18 mouse cellular contexts compared by ENCODE assay signal in the genomic region with DNA sequence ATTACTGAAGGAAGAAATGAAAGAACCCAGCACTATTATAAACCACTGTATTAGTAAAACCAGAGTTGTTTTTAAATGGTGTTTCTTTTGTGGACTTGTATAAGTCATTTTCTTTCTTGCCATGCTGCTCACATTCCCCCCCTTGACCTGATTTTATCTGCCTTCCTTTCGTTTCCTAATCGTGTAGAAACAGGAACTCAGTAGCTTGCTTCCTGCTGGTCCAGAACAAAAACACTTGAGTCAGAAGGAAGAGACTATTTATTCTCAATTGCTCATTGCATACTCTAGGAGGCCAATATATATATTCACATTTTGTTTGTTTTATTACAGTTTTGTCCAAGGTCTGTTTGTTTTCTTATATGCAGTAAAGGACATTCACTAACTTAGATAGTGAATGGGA.
DNase-seq lines count a peak whose midpoint lies in the region; ATAC-seq and TF ChIP-seq lines count a peak whose summit lies in the region.
"Had no signal": no experiment of that assay in that cellular context is flagged by ENCODE, and none has a peak within 500 bp of the region (broad histone marks: within the 10 kb centered on the region; RNA-seq: fewer than 3 reads in every experiment).

No protein-coding gene starts in this region.

- no peaks in the 10 kb centered on the region for H3K27me3 ChIP-seq in kidney, adult 2 months (replicated peaks; ENCODE audit: control insufficient read depth, insufficient read depth, low read length)
- H3K27me3 ChIP-seq in kidney, embryonic 14.5 days (ENCODE audit: control insufficient read depth, insufficient read depth, low read length), result no peaks in the 10 kb centered on the region
- H3K27me3 ChIP-seq in midbrain, embryonic 11.5 days (ENCODE audit: control insufficient read depth, insufficient read depth, low read length), result no peaks in the 10 kb centered on the region
- no peaks in the 10 kb centered on the region for H3K27me3 ChIP-seq in midbrain, embryonic 16.5 days (ENCODE audit: control insufficient read depth, insufficient read depth, low read depth, low read length)
- H3K27me3 ChIP-seq: embryonic facial prominence, embryonic 13.5 days; hindbrain, embryonic 12.5 days; intestine, embryonic 15.5 days; lung, embryonic 15.5 days had no signal

- no peaks in the 10 kb centered on the region for H3K4me1 ChIP-seq in kidney, adult 2 months (ENCODE audit: control insufficient read depth, insufficient read depth, low read length)
- no peaks in the 10 kb centered on the region for H3K4me1 ChIP-seq in kidney, embryonic 14.5 days (ENCODE audit: control insufficient read depth, insufficient read depth, low read length)
- no peaks in the 10 kb centered on the region for H3K4me1 ChIP-seq in midbrain, embryonic 11.5 days (ENCODE audit: control insufficient read depth, insufficient read depth, low read length)
- H3K4me1 ChIP-seq in midbrain, embryonic 16.5 days (ENCODE audit: control insufficient read depth, insufficient read depth, low read length), result no peaks in the 10 kb centered on the region
- H3K4me1 ChIP-seq: embryonic facial prominence, embryonic 13.5 days; hindbrain, embryonic 12.5 days; intestine, embryonic 15.5 days; midbrain, embryonic 10.5 days had no signal

- no peak overlapping the region for H3K4me3 ChIP-seq in kidney, adult 2 months (ENCODE audit: insufficient read depth, low read depth, low read length)
- no peak overlapping the region for H3K4me3 ChIP-seq in kidney, embryonic 14.5 days (ENCODE audit: low read length)
- no peak overlapping the region for H3K4me3 ChIP-seq in midbrain, embryonic 11.5 days (ENCODE audit: low read depth, low read length)
- no peak overlapping the region for H3K4me3 ChIP-seq in midbrain, embryonic 16.5 days (ENCODE audit: low read depth, low read length)
- H3K4me3 ChIP-seq: embryonic facial prominence, embryonic 13.5 days; hindbrain, embryonic 12.5 days; intestine, embryonic 15.5 days; lung, embryonic 15.5 days; midbrain, embryonic 10.5 days had no signal

- TF ChIP-seq CTCF in kidney, adult 2 months (conservative IDR thresholded peaks at IDR 0.05; ENCODE audit: insufficient read depth, insufficient read length, low read depth, low read length), result no peak

- H3K36me3 ChIP-seq in kidney, adult 2 months (ENCODE audit: control insufficient read depth, insufficient read depth, low read length), result no peaks in the 10 kb centered on the region
- H3K36me3 ChIP-seq in kidney, embryonic 14.5 days (ENCODE audit: control insufficient read depth, insufficient read depth, low read length), result no peaks in the 10 kb centered on the region
- H3K36me3 ChIP-seq in midbrain, embryonic 11.5 days (ENCODE audit: control insufficient read depth, insufficient read depth, low read length), result no peaks in the 10 kb centered on the region
- H3K36me3 ChIP-seq in midbrain, embryonic 16.5 days (ENCODE audit: control insufficient read depth, insufficient read depth, low read length), result no peaks in the 10 kb centered on the region
- H3K36me3 ChIP-seq: embryonic facial prominence, embryonic 13.5 days; hindbrain, embryonic 12.5 days; intestine, embryonic 15.5 days; lung, embryonic 15.5 days; midbrain, embryonic 10.5 days had no signal

- H3K27ac ChIP-seq in kidney, adult 2 months (ENCODE audit: insufficient read depth, low read depth, low read length), result no peak overlapping the region
- no peak overlapping the region for H3K27ac ChIP-seq in kidney, embryonic 14.5 days (ENCODE audit: low read depth, low read length)
- H3K27ac ChIP-seq in midbrain, embryonic 11.5 days (ENCODE audit: low read depth, low read length), result no peak overlapping the region
- H3K27ac ChIP-seq in midbrain, embryonic 16.5 days (ENCODE audit: low read length), result no peak overlapping the region
- H3K27ac ChIP-seq: embryonic facial prominence, embryonic 13.5 days; hindbrain, embryonic 12.5 days; intestine, embryonic 15.5 days; midbrain, embryonic 10.5 days had no signal

- no peak for TF ChIP-seq POLR2A in kidney, adult 2 months (IDR thresholded peaks at IDR 0.05; ENCODE audit: low read depth, low read length)

- no peaks in the 10 kb centered on the region for H3K9me3 ChIP-seq in kidney, embryonic 14.5 days (ENCODE audit: control insufficient read depth, low read length)
- H3K9me3 ChIP-seq in midbrain, embryonic 11.5 days (ENCODE audit: control insufficient read depth, low read length), result no peaks in the 10 kb centered on the region
- no peaks in the 10 kb centered on the region for H3K9me3 ChIP-seq in midbrain, embryonic 16.5 days (replicated peaks; ENCODE audit: control insufficient read depth, low read length, poor library complexity, severe bottlenecking)
- H3K9me3 ChIP-seq: embryonic facial prominence, embryonic 13.5 days; hindbrain, embryonic 12.5 days; intestine, embryonic 15.5 days; lung, embryonic 15.5 days; midbrain, embryonic 10.5 days had no signal

- no peak overlapping the region for H3K9ac ChIP-seq in kidney, embryonic 14.5 days (ENCODE audit: low read depth, low read length)
- no peak overlapping the region for H3K9ac ChIP-seq in midbrain, embryonic 11.5 days (ENCODE audit: low read length)
- H3K9ac ChIP-seq in midbrain, embryonic 16.5 days (ENCODE audit: low read depth, low read length), result no peak overlapping the region
- H3K9ac ChIP-seq: embryonic facial prominence, embryonic 13.5 days; hindbrain, embryonic 12.5 days; intestine, embryonic 15.5 days; lung, embryonic 15.5 days had no signal

- no peak for ATAC-seq in kidney, embryonic 14.5 days (ENCODE audit: low FRiP score, low TSS enrichment)
- ATAC-seq in midbrain, embryonic 11.5 days (ENCODE audit: low FRiP score), result no peak
- ATAC-seq in midbrain, embryonic 16.5 days, result no peak
- ATAC-seq in hematopoietic stem cell, adult 5-6 weeks (replicated peaks in 1 of 2; ENCODE audit: insufficient read depth in 1 of 2, low FRiP score in 2 of 2, low TSS enrichment in 1 of 2, low read depth in 1 of 2, poor library complexity in 2 of 2, severe bottlenecking in 2 of 2), result peak; percentile 68 to 83; a peak in 3 of 4 replicates
- ATAC-seq: forebrain, embryonic 16.5 days; intestine, embryonic 15.5 days had no signal

- WGBS in kidney, adult 2 months, result 26% methylated on average over 2 of the region's 2 CpGs
- WGBS in kidney, embryonic 14.5 days, result 46% methylated on average over 2 of the region's 2 CpGs
- WGBS in midbrain, embryonic 11.5 days, result 63% methylated on average over 2 of the region's 2 CpGs
- WGBS in midbrain, embryonic 16.5 days, result 43% methylated on average over 2 of the region's 2 CpGs

- peak; percentile 26 for DNase-seq in kidney, adult 2 months
- peak; percentile 19 for DNase-seq in midbrain, embryonic 11.5 days (ENCODE audit: low spot score, missing footprints)
- DNase-seq in urinary bladder, postnatal 14 days (ENCODE audit: low spot score), result no peak
- DNase-seq in MN1 (ENCODE audit: low spot score), result no peak
- DNase-seq: adrenal gland, postnatal 14 days; cerebellum, adult 2 months; kidney, postnatal 25 days; right cerebral cortex, postnatal 4 days; thymus, postnatal 36 days had no signal

- no peak overlapping the region for H3K4me2 ChIP-seq in kidney, embryonic 14.5 days (replicated peaks; ENCODE audit: low read depth, low read length)
- no peak overlapping the region for H3K4me2 ChIP-seq in midbrain, embryonic 11.5 days
- no peak overlapping the region for H3K4me2 ChIP-seq in midbrain, embryonic 16.5 days (ENCODE audit: low read length)
- H3K4me2 ChIP-seq: embryonic facial prominence, embryonic 13.5 days; hindbrain, embryonic 12.5 days; intestine, embryonic 15.5 days; lung, embryonic 15.5 days had no signal

Comparison
In these comparisons a context has a peak if more than half of its experiments do, and no peak if none do; other contexts are left out.
1. DNase-seq: peak in kidney, adult 2 months (single experiment) and midbrain, embryonic 11.5 days (single experiment); none in urinary bladder, postnatal 14 days (single experiment) and MN1 (single experiment).
2. ATAC-seq: peak in hematopoietic stem cell, adult 5-6 weeks (2 of 2); none in kidney, embryonic 14.5 days (single experiment), midbrain, embryonic 11.5 days (single experiment) and midbrain, embryonic 16.5 days (single experiment).